Mouse (Mus musculus): ENCODE measurements around the gene Mrgpre. TPM values are rescaled to one million over a fixed set of nuclear protein-coding genes. Genes with fewer than 3 reads are reported as not detected.

Mrgpre gene
- polyA plus RNA-seq, 1 experiment from 2014 or later: 3.0 TPM

- no peaks in the 10 kb centered on the region for H3K9me3 ChIP-seq (replicated peaks)
- no peak for ATAC-seq (ENCODE audit: insufficient number of reproducible peaks, low FRiP score)
- peaks cover 21% of the 10 kb centered on the region for H3K36me3 ChIP-seq
- no peak overlapping the region for H3K4me2 ChIP-seq
- H3K9ac ChIP-seq: no peak overlapping the region
- no peak overlapping the region for H3K27ac ChIP-seq (ENCODE audit: poor library complexity, severe bottlenecking)
- peaks cover 42% of the 10 kb centered on the region for H3K4me1 ChIP-seq (replicated peaks)
- 78% methylated on average over 4 of the region's 4 CpGs for WGBS
- no peaks in the 10 kb centered on the region for H3K27me3 ChIP-seq (replicated peaks)
- no peak overlapping the region for H3K4me3 ChIP-seq
Measured at GRCm38 (mm10) chr7:143733746-143734145, 50.6 kb downstream of the Mrgpre start.

- Histone ChIP-seq H3K4me2 (no peak overlapping the region), H3K27ac (ENCODE audit: poor library complexity, severe bottlenecking) (no peak overlapping the region), H3K4me3 (no peak overlapping the region), H3K4me1 (replicated peaks) (peaks cover 40% of the 10 kb centered on the region), H3K27me3 (replicated peaks) (no peaks in the 10 kb centered on the region), H3K9ac (no peak overlapping the region), H3K9me3 (replicated peaks) (no peaks in the 10 kb centered on the region), H3K36me3 (peaks cover 29% of the 10 kb centered on the region)
- no peak for ATAC-seq (ENCODE audit: insufficient number of reproducible peaks, low FRiP score)
- 65% methylated on average over 10 of the region's 10 CpGs for WGBS
Measured at GRCm38 (mm10) chr7:143729886-143730285, 54.4 kb downstream of the Mrgpre start.

Small RNA genes within 50 kb of the gene (microRNA-seq; reads per million reads assigned to microRNA genes)
- not detected for gene Gm22064

Other genes with a start within 250 kb of the Mrgpre start
- 236 and 244 TPM in 2 replicates for gene Nap1l4, start 235.4 kb downstream of the Mrgpre start, polyA plus RNA-seq (2016; fragmentation: Nextera tagmentation; extraction: Ambion mirVana)
- gene Cars, start 184.4 kb downstream of the Mrgpre start, polyA plus RNA-seq (2016; fragmentation: Nextera tagmentation; extraction: Ambion mirVana): 28.4 and 31.3 TPM in 2 replicates
- 0.43 and 0.46 TPM in 2 replicates for gene Tnfrsf26, start 155.8 kb downstream of the Mrgpre start, polyA plus RNA-seq (2016; fragmentation: Nextera tagmentation; extraction: Ambion mirVana)
- gene Tnfrsf22, start 134.8 kb downstream of the Mrgpre start, polyA plus RNA-seq (2016; fragmentation: Nextera tagmentation; extraction: Ambion mirVana): 2.8 and 3.1 TPM in 2 replicates
- 2.8 and 3.1 TPM in 2 replicates for gene Tnfrsf23, start 98.6 kb downstream of the Mrgpre start, polyA plus RNA-seq (2016; fragmentation: Nextera tagmentation; extraction: Ambion mirVana)
- 36.6 and 40.3 TPM in 2 replicates for gene Osbpl5, start 27.5 kb downstream of the Mrgpre start, polyA plus RNA-seq (2016; fragmentation: Nextera tagmentation; extraction: Ambion mirVana)
- gene Mrgprg, start 17.5 kb downstream of the Mrgpre start, polyA plus RNA-seq (2016; fragmentation: Nextera tagmentation; extraction: Ambion mirVana): not detected in 2 replicates
- 7.4 and 8.1 TPM in 2 replicates for gene Nadsyn1, start 38.3 kb upstream of the Mrgpre start, polyA plus RNA-seq (2016; fragmentation: Nextera tagmentation; extraction: Ambion mirVana)
- gene Dhcr7, start 38.6 kb upstream of the Mrgpre start, polyA plus RNA-seq (2016; fragmentation: Nextera tagmentation; extraction: Ambion mirVana): 24.6 and 29.1 TPM in 2 replicates
- gene Gm498, start 82.3 kb upstream of the Mrgpre start, polyA plus RNA-seq (2016; fragmentation: Nextera tagmentation; extraction: Ambion mirVana): not detected in 2 replicates
- 0.12 and 0.27 TPM in 2 replicates for gene Shank2, start 217.4 kb upstream of the Mrgpre start, polyA plus RNA-seq (2016; fragmentation: Nextera tagmentation; extraction: Ambion mirVana)

All from heart, embryonic 12.5 days (tissue).